Mouse (Mus musculus): Measurements from ENCODE around the gene Fgd3. TPM values are rescaled to one million over a fixed set of nuclear protein-coding genes. Genes with fewer than 3 reads are reported as not detected.
A peak's percentile ranks its signal among the peaks of the same experiment; 100 is the strongest.

Gene Fgd3
- polyA plus RNA-seq, 1 experiment: 0.02 TPM

GRCm38 (mm10) chr13:49216808-49217561 is 103.1 kb downstream of the Fgd3 start:
- Histone ChIP-seq H3K9me3 (ENCODE audit: control insufficient read depth, low read length) (no peaks in the 10 kb centered on the region), H3K4me3 (replicated peaks) (peak overlapping the region; percentile 68), H3K4me1 (ENCODE audit: control insufficient read depth) (peaks cover 20% of the 10 kb centered on the region), H3K27me3 (ENCODE audit: control insufficient read depth) (peaks cover 23% of the 10 kb centered on the region), H3K36me3 (ENCODE audit: control insufficient read depth) (no peaks in the 10 kb centered on the region)
- TF ChIP-seq TAL1 (IDR thresholded peaks at IDR 0.05; ENCODE audit: low read length) (no peak), GATA1 (IDR thresholded peaks at IDR 0.05; ENCODE audit: low read length) (no peak)

DNA sequence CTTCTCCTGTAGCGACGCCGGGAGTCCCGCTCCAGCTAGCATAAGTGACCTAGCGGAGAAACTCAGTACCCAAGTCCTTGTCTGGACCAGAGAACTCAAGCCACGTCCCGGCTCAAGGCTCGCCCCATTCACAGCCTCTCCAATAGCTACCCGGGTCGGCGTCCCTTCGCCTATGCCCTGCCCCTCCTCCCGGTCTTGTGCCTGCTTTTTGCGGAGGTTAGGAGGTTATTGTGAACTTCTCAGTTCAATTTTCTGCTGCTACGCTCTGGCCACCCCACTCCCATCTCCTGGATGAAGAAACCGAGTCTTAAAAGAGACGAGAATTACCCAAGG is 103.9 kb downstream of the Fgd3 start:
- Histone ChIP-seq H3K4me1 (ENCODE audit: control insufficient read depth) (peaks cover 20% of the 10 kb centered on the region), H3K36me3 (ENCODE audit: control insufficient read depth) (no peaks in the 10 kb centered on the region), H3K27me3 (ENCODE audit: control insufficient read depth) (peaks cover 23% of the 10 kb centered on the region), H3K4me3 (replicated peaks) (peak overlapping the region; percentile 68), H3K9me3 (ENCODE audit: control insufficient read depth, low read length) (no peaks in the 10 kb centered on the region)
- TF ChIP-seq GATA1 (IDR thresholded peaks at IDR 0.05; ENCODE audit: low read length) (no peak), TAL1 (IDR thresholded peaks at IDR 0.05; ENCODE audit: low read length) (no peak)

DNA sequence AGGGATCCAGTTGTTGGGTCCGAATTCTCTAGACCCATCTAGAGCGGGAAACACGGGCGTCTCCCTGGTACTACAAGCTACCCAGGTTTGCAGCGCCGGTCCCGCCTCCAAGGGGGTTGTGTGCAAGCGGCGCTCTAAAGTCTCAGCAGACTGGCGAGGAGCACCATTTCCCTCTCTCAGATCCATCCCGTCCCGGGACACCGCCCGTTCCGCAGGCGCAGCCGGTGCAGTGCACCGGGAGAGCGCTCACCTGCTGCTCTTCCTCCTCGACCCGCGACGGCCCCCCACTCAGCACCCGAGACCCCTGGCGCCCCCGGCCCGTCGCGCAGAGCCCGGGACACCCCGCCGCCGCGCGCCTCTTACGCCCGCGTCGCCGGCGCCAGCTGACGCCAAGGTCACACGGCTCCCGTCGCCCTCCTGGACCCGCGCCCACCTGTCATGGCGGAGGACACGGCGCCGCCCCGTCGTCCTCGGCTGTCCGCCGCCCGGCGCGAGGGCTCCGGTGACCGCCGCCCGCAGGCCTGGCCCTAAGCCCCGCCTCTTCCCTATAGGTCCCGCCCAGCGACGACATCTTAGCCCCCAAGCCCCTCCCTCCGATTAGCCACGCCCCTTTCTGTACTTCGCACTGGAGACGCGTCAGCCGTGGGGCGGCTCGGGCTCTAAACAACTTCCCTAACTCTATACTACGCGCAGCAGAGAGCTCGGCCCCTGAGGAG is 104.4 kb downstream of the Fgd3 start, which contains the start of gene Card19:
Card19 (minus strand) TSS at position 534 of the 716 bp plus-strand sequence.
- no peaks in the 10 kb centered on the region for H3K36me3 ChIP-seq (ENCODE audit: control insufficient read depth)
- peaks cover 20% of the 10 kb centered on the region for H3K4me1 ChIP-seq (ENCODE audit: control insufficient read depth)
- H3K9me3 ChIP-seq (ENCODE audit: control insufficient read depth, low read length): no peaks in the 10 kb centered on the region
- H3K4me3 ChIP-seq (replicated peaks): peak within 1 kb of the TSS; percentile 68
- peaks cover 23% of the 10 kb centered on the region for H3K27me3 ChIP-seq (ENCODE audit: control insufficient read depth)
- TF ChIP-seq TAL1 (IDR thresholded peaks at IDR 0.05; ENCODE audit: low read length) (no peak), GATA1 (IDR thresholded peaks at IDR 0.05; ENCODE audit: low read length) (no peak)

- peaks cover 20% of the 10 kb centered on the region for H3K4me1 ChIP-seq (ENCODE audit: control insufficient read depth)
- H3K36me3 ChIP-seq (ENCODE audit: control insufficient read depth): no peaks in the 10 kb centered on the region
- peak overlapping the region; percentile 68 for H3K4me3 ChIP-seq (replicated peaks)
- H3K27me3 ChIP-seq (ENCODE audit: control insufficient read depth): peaks cover 23% of the 10 kb centered on the region
- TF ChIP-seq GATA1 (IDR thresholded peaks at IDR 0.05; ENCODE audit: low read length) (no peak), TAL1 (IDR thresholded peaks at IDR 0.05; ENCODE audit: low read length) (no peak)
- H3K9me3 ChIP-seq (ENCODE audit: control insufficient read depth, low read length): no peaks in the 10 kb centered on the region
Observed at GRCm38 (mm10) chr13:49215128-49215503, 105.0 kb downstream of the Fgd3 start.

GRCm38 (mm10) chr13:49214454-49214853 is 105.7 kb downstream of the Fgd3 start:
- no peaks in the 10 kb centered on the region for H3K9me3 ChIP-seq (ENCODE audit: control insufficient read depth, low read length)
- H3K4me3 ChIP-seq (replicated peaks): no peak overlapping the region
- no peaks in the 10 kb centered on the region for H3K36me3 ChIP-seq (ENCODE audit: control insufficient read depth)
- TF ChIP-seq GATA1 (IDR thresholded peaks at IDR 0.05; ENCODE audit: low read length) (no peak), TAL1 (IDR thresholded peaks at IDR 0.05; ENCODE audit: low read length) (no peak)
- H3K27me3 ChIP-seq (ENCODE audit: control insufficient read depth): peaks cover 23% of the 10 kb centered on the region
- peaks cover 20% of the 10 kb centered on the region for H3K4me1 ChIP-seq (ENCODE audit: control insufficient read depth)

DNA sequence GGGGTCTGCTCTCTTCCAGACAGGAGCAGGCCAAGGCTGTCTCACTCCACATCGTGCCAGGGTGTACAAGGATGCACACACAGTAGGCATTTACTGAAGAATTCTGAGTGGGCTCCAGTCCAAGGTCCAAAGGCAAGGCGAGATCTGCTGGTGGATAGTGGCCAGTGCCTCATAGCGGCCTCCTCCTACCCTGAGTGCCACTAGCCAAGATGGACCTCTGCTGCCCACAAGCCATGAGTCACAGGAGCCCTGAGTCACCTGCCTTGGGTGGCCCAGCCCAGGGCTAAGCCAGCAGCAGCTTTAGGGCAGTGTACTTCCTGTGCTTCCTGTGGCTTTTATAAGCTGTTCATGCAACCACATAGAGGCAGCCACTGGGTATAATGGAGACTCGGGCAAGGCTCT is 106.6 kb downstream of the Fgd3 start:
- H3K4me1 ChIP-seq (ENCODE audit: control insufficient read depth): peaks cover 20% of the 10 kb centered on the region
- H3K4me3 ChIP-seq (replicated peaks): no peak overlapping the region
- peaks cover 23% of the 10 kb centered on the region for H3K27me3 ChIP-seq (ENCODE audit: control insufficient read depth)
- no peaks in the 10 kb centered on the region for H3K36me3 ChIP-seq (ENCODE audit: control insufficient read depth)
- no peak for TF ChIP-seq GATA1 (IDR thresholded peaks at IDR 0.05; ENCODE audit: low read length)
- TF ChIP-seq TAL1 (IDR thresholded peaks at IDR 0.05; ENCODE audit: low read length): no peak
- no peaks in the 10 kb centered on the region for H3K9me3 ChIP-seq (ENCODE audit: control insufficient read depth, low read length)

DNA sequence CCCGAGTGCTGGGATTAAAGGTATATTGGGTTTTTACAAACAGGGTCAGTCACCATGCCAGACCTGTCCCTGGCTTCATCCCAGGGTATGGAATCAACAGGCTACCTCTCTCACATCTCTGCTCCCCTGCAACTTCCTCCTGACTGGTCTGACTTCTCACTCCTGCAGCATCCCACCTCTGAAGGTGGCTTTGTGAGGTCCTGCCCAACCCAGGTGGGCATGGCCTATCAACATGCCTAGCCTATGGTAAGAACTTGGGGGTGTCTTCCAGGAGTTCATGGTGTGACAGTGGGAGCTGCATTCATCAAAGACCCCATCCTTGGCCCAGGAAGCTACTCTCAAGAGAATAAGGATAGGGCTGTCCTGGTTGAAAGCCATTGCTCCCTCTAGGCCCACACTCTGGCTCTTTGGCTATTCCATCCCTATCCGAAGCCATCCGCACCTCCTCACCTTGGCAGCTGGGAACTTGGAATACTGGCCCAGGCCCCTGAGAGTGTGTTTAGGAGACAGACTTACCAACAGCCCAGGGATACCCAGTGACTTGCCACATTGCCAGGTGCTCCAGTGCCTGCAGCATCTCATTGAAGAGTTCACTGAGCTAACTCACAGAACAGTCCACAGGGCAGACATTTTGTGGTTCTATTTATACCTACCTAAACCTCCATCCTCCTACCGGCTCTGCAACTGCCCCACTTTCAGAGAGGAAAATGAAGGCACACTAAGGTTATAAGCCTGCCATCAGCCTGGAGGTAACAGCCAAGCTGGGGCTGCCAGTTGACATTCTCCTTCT is 107.2 kb downstream of the Fgd3 start:
- Histone ChIP-seq H3K27me3 (ENCODE audit: control insufficient read depth) (peaks cover 23% of the 10 kb centered on the region), H3K36me3 (ENCODE audit: control insufficient read depth) (no peaks in the 10 kb centered on the region), H3K9me3 (ENCODE audit: control insufficient read depth, low read length) (no peaks in the 10 kb centered on the region), H3K4me3 (replicated peaks) (no peak overlapping the region), H3K4me1 (ENCODE audit: control insufficient read depth) (peaks cover 20% of the 10 kb centered on the region)
- TF ChIP-seq TAL1 (IDR thresholded peaks at IDR 0.05; ENCODE audit: low read length) (no peak), GATA1 (IDR thresholded peaks at IDR 0.05; ENCODE audit: low read length) (no peak)

Other genes starting within 250 kb of the Fgd3 start
- gene Wnk2, start 172.3 kb downstream of the Fgd3 start, polyA plus RNA-seq (2012): not detected in 2 replicates
- gene Ninj1, start 132.8 kb downstream of the Fgd3 start, polyA plus RNA-seq (2012): 1.8 and 1.9 TPM in 2 replicates
- gene Card19, start 104.3 kb downstream of the Fgd3 start, polyA plus RNA-seq (2012): 0.32 and 0.67 TPM in 2 replicates
- 0.05 and 0.08 TPM in 2 replicates for gene Susd3, start 71.6 kb downstream of the Fgd3 start, polyA plus RNA-seq (2012)
- 0.91 and 1.3 TPM in 2 replicates for gene Bicd2, start 21.3 kb upstream of the Fgd3 start, polyA plus RNA-seq (2012)
- 0.01 and 0.08 TPM in 2 replicates for gene Ippk, start 100.9 kb upstream of the Fgd3 start, polyA plus RNA-seq (2012)
- 0.02 TPM in 2 replicates for gene Tes3-ps, start 173.0 kb upstream of the Fgd3 start, polyA plus RNA-seq (2012)
- gene Ecm2, start 184.5 kb upstream of the Fgd3 start, polyA plus RNA-seq (2012): not detected in 2 replicates
- gene Aspn, start 224.1 kb upstream of the Fgd3 start, polyA plus RNA-seq (2012): not detected in 2 replicates

Measured in erythroblast, embryonic 14.5 days (primary cell).